8 mouse cellular contexts compared by ENCODE assay signal in the genomic region with DNA sequence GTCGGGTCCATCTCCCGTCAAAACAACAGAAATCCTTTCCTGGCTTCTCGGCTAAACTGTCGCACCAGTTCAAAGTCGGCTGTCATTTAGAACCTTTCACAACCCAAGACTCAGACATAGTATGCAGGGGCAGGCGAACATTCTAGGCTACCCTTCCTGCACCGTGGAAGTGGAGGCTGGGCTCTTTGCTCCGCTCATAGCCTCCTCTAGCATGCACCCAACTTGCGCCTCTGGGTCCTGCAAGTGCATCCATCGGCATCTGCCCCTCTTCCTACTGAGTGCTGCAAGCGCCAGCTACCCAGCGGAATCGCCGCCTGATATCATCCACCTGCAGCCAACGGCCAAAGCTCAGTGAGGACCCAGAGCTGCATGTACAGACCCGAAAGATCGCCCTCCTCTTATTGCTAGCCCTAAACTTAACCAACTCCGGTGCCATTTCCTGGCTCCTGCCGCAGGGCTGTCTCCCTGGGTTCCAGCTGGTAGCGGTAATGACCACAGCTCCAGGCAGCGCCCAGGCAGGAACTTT. TPM values are rescaled to one million over a fixed set of nuclear protein-coding genes. Genes with fewer than 3 reads are reported as not detected.
A peak's percentile ranks its signal among the peaks of the same experiment; 100 is the strongest.
DNase-seq lines count a peak whose midpoint lies in the region; ATAC-seq and TF ChIP-seq lines count a peak whose summit lies in the region.

Gene Fat3 (minus strand): TSS at position 100 of the 526 bp plus-strand sequence.

- no peaks in the 10 kb centered on the region for H3K36me3 ChIP-seq in heart, embryonic 12.5 days
- H3K36me3 ChIP-seq in stomach, embryonic 14.5 days (ENCODE audit: control insufficient read depth, insufficient read depth, low read length): no peaks in the 10 kb centered on the region

- peak within 1 kb of the TSS; percentile 45; the same call in 1 of the 2 replicates for H3K27ac ChIP-seq in heart, embryonic 12.5 days (ENCODE audit: poor library complexity, severe bottlenecking)
- H3K27ac ChIP-seq in stomach, embryonic 14.5 days (ENCODE audit: low read length): peak within 1 kb of the TSS; percentile 55

- TF ChIP-seq CTCF in lung, adult 2 months (IDR thresholded peaks at IDR 0.05; ENCODE audit: insufficient read depth, low read length): no peak

- 0 out of 2 replicates have a peak, but pooled peaks have one; percentile 7 for ATAC-seq in common myeloid progenitor, adult 5-6 weeks (replicated peaks; ENCODE audit: low read depth, poor library complexity, severe bottlenecking)
- peak; percentile 34; the same call in 1 of the 2 replicates for ATAC-seq in heart, embryonic 12.5 days (ENCODE audit: insufficient number of reproducible peaks, low FRiP score)
- ATAC-seq in stomach, embryonic 14.5 days (ENCODE audit: insufficient number of reproducible peaks, insufficient read depth, low FRiP score, low read depth): peak; percentile 15; the same call in 1 of the 2 replicates

- TF ChIP-seq POLR2A in lung, adult 2 months (IDR thresholded peaks at IDR 0.05; ENCODE audit: borderline replicate concordance, extremely low read depth, low read depth, low read length): no peak

- peak within 1 kb of the TSS; percentile 75 for H3K9ac ChIP-seq in heart, embryonic 12.5 days
- H3K9ac ChIP-seq in stomach, embryonic 14.5 days (replicated peaks; ENCODE audit: low read depth, low read length): peak within 1 kb of the TSS; percentile 33; the same call in 1 of the 2 replicates

- DNase-seq in lung, adult 2 months: peak; percentile 19
- DNase-seq in lung, postnatal 25 days (ENCODE audit: low spot score): no peak
- peak; percentile 24 for DNase-seq in layer of hippocampus, adult 9-11 months
- peak; percentile 5 for DNase-seq in lung, postnatal 10 days
- DNase-seq in adipocyte (ENCODE audit: low spot score): no peak

- H3K4me1 ChIP-seq in lung, adult 2 months (ENCODE audit: control insufficient read depth, insufficient read depth, low read length): no peaks in the 10 kb centered on the region; the same call in 1 of the 2 replicates
- H3K4me1 ChIP-seq in heart, embryonic 12.5 days (replicated peaks): peaks cover 15% of the 10 kb centered on the region
- no peaks in the 10 kb centered on the region for H3K4me1 ChIP-seq in stomach, embryonic 14.5 days (ENCODE audit: control insufficient read depth, insufficient read depth, low read length)

- H3K4me3 ChIP-seq in lung, adult 2 months (replicated peaks; ENCODE audit: extremely low read depth, low read depth, low read length): peak within 1 kb of the TSS; percentile 48
- H3K4me3 ChIP-seq in heart, embryonic 12.5 days: peak within 1 kb of the TSS; percentile 69
- H3K4me3 ChIP-seq in stomach, embryonic 14.5 days (ENCODE audit: low read depth, low read length): peak within 1 kb of the TSS; percentile 41

- H3K27me3 ChIP-seq in heart, embryonic 12.5 days (replicated peaks): peaks cover 24% of the 10 kb centered on the region
- no peaks in the 10 kb centered on the region for H3K27me3 ChIP-seq in stomach, embryonic 14.5 days (ENCODE audit: control insufficient read depth, insufficient read depth, low read length)

- whole genome bisulfite sequencing in lung, adult 2 months: under 1% methylated on average over 21 of the region's 21 CpGs
- WGBS in heart, embryonic 12.5 days: under 1% methylated on average over 21 of the region's 21 CpGs
- 1% methylated on average over 21 of the region's 21 CpGs for WGBS in stomach, embryonic 14.5 days

- no peaks in the 10 kb centered on the region for H3K9me3 ChIP-seq in heart, embryonic 12.5 days (replicated peaks)
- no peaks in the 10 kb centered on the region for H3K9me3 ChIP-seq in stomach, embryonic 14.5 days (ENCODE audit: control insufficient read depth, low read depth, low read length)

- H3K4me2 ChIP-seq in heart, embryonic 12.5 days: peak within 1 kb of the TSS; percentile 88
- peak within 1 kb of the TSS; percentile 89 for H3K4me2 ChIP-seq in stomach, embryonic 14.5 days (replicated peaks; ENCODE audit: low read depth, low read length)

RNA-seq across cellular contexts. Expression of gene Fat3, which starts in this region (rescaled TPM):
- 2.1 and 2.7 TPM in 2 replicates for polyA plus RNA-seq in lung, adult 2 months (2012; rRNA removed)
- total RNA-seq in common myeloid progenitor, adult 5-6 weeks (2017): not detected in 2 replicates
- 1.5 and 1.8 TPM in 2 replicates for polyA plus RNA-seq in heart, embryonic 12.5 days (2016; fragmentation: Nextera tagmentation; extraction: Ambion mirVana)
- 2.9 and 3.2 TPM in 2 replicates for polyA plus RNA-seq in stomach, embryonic 14.5 days (2014; fragmentation: Nextera tagmentation; extraction: Ambion mirVana)

Comparison
In these comparisons a context has a peak if more than half of its experiments do, and no peak if none do; other contexts are left out.
1. DNase-seq: peak in lung, adult 2 months (single experiment), layer of hippocampus, adult 9-11 months (single experiment) and lung, postnatal 10 days (single experiment); none in lung, postnatal 25 days (single experiment) and adipocyte (single experiment).
2. Peak in ATAC-seq in common myeloid progenitor, adult 5-6 weeks; RNA of the gene not detected or under 1 TPM.
3. Peak in every context shown above with its lines, with median percentiles within 50 percentile points of each other: H3K4me3 ChIP-seq and ATAC-seq.